Mouse (Mus musculus) lung, adult 18-20 months (tissue): ENCODE results near the gene Ptpn21.

Source experiments
- DNase-seq, 2 experiments: peaks; one replicate each; pipeline ENCODE4 v3.0.0; 2022; ENCODE audit warnings: mixed read lengths in 2 of 2

The Ptpn21 gene

GRCm38 (mm10) chr12:98721030-98721429 is 16.2 kb downstream of the Ptpn21 start:
- DNase-seq = no peak

- no peak for DNase-seq
These were observed 16.6 kb downstream of the Ptpn21 start for GRCm38 (mm10) chr12:98720628-98721027.

- DNase-seq = no peak
These were observed 21.1 kb downstream of the Ptpn21 start for GRCm38 (mm10) chr12:98716142-98716541.

GRCm38 (mm10) chr12:98714757-98715156 is 22.4 kb downstream of the Ptpn21 start:
- peak in 1 of 2 experiments; percentile 31 for DNase-seq

DNA sequence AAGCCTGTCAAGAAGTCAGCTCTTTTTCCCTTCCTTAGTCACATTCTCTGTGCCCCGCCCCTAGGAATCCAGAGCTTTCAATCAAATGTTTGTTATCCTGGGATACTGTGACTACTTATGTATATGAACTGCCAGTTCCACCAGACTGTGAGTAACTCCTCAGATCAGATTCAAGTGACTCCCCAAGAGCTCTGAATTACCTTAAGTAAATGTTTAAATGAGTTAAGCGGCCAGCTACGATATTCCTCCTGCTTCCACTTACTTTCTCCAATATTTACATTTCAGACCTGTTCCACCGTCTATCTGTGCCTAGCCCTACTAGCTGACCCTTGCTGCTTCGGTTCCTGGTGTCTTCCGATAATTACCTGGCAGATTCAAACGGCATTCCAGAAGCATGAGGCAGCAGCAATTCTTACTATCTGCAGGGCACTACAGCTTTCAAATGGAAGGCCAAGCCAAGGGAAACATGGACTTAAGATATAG is 23.5 kb downstream of the Ptpn21 start:
- DNase-seq = peak; percentile 74 to 83

GRCm38 (mm10) chr12:98712819-98713218 is 24.4 kb downstream of the Ptpn21 start:
- peak in 1 of 2 experiments; percentile 46 for DNase-seq

- no peak for DNase-seq
These were observed 33.2 kb downstream of the Ptpn21 start for GRCm38 (mm10) chr12:98703961-98704360.

DNA sequence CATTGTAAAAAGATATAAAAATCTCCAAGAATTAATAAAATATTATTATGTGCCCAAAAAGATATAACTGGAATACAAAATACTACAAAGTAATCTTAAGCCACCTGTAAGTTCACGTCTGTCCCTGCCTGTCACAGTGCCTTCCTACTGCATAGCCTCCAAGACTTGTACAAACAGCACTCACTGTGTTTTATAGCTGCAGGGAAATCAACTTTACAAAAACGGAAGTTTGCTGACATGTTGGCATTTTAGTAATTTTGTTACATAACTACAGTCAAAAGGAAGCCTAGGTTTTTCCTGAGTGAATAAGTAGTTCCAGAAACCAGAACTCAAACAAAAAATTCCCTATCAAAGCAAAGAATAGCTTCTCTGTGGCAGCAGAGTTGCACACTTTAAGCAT is 33.7 kb downstream of the Ptpn21 start:
- no peak for DNase-seq

- DNase-seq = no peak
These were observed 35.6 kb downstream of the Ptpn21 start for GRCm38 (mm10) chr12:98701564-98701963.

- no peak for DNase-seq
These were observed 40.0 kb downstream of the Ptpn21 start for GRCm38 (mm10) chr12:98697202-98697601.

DNA sequence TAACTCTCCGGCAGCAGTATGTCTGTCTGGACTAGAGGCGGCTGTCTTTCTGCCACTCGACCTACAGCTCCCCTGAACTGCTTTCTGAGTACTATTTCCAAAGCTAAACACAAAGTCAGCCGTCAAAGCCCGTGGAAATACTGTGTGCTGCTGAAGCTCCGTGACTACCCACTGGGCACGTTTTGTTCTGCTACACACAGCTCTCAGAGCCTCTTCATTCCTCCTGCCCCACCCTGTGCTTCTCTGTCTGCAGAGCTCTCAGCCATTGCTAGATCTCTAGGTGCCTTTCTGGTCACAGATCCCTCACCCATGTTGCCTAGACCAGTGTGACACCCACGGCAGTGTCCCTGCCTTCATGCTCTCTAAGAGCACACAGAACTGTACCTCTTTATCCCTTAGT is 47.0 kb downstream of the Ptpn21 start:
- no peak for DNase-seq

DNA sequence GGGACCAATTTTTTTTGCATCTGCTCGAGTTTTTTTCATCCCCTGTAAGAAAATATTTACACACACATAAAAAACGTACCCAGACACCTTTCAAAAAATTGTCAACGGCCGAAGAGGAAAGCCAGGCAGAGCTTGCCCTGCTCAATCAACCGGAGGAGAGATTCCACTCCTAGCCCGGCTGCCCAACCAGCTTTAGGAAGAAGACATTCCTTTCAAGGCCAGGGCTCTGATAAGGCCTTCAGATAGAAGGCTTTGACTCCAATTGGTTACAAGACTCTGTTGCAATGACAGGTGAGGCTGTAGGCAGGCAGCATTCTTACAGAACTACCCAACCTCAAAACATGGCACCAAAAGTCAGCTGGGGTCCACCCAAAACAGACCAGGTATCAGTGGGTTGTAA is 53.6 kb downstream of the Ptpn21 start:
- no peak for DNase-seq

DNA sequence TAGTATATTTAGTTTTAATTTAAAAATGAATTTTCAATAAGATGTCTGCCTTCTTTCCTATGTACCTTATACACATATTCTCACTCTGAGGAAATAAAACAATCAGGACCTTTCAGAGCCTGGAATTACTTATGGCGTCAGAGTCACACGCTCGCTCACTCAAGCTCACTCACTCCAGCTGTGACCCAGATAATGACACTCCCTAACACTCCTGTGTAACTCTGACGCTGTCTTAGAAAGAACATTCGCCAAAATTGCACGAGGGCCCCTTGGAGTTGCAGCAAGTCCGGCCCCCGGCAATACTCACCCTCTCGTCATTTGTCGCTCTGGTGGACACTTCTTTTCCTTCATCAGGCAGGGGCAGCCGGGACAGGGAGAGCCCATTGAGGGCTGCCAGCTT is 54.0 kb downstream of the Ptpn21 start:
- peak in 1 of 2 experiments; percentile 43 for DNase-seq

GRCm38 (mm10) chr12:98682196-98682595 is 55.0 kb downstream of the Ptpn21 start:
- DNase-seq = no peak

GRCm38 (mm10) chr12:98679906-98680305 is 57.3 kb downstream of the Ptpn21 start:
- no peak for DNase-seq

DNA sequence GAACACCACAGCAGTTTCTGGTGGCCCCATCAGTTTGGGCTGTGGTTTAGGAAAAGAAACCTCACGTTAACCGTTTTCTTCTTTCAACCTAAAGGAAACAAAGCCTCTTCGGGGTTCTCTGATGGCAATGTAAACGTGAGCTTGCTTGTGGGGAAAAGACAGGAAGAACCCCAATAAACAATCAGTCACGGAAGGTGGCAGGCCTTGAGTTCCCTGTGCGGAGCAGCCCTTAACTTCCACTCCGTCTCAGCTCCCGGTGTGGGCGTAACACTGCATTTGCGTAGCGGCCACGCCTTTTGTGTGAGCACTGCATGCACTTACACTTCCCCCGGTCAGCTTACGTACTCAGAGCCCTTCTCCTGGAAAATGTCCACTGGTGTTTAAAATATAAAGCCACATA is 59.9 kb downstream of the Ptpn21 start:
- DNase-seq = no peak

GRCm38 (mm10) chr12:98676861-98677260 is 60.3 kb downstream of the Ptpn21 start:
- no peak for DNase-seq

DNA sequence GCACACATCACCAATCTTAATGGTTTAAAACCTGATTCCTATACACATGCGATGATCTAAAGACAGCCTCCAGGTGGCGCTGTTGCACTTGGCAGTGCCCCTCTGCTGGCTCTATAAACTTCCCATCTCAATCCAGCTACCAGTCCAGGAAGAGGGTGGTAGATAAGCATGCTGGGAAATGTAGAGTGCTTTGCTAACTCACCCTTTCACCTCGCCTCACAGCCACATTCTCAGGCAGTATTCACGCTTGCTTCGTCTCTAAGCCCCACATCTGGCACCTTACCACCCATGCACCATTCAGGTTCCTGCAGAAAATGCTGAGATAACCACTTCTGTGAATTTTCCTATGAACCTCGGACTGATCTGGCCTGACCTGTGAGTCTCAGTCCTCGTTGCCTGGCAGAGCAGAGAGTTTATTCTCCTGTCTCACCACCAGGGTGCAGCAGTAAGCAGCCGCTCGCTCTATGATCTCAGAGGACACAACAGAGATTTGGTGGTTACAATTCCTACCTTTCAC is 62.5 kb downstream of the Ptpn21 start:
- DNase-seq = peak; percentile 77 to 83

DNA sequence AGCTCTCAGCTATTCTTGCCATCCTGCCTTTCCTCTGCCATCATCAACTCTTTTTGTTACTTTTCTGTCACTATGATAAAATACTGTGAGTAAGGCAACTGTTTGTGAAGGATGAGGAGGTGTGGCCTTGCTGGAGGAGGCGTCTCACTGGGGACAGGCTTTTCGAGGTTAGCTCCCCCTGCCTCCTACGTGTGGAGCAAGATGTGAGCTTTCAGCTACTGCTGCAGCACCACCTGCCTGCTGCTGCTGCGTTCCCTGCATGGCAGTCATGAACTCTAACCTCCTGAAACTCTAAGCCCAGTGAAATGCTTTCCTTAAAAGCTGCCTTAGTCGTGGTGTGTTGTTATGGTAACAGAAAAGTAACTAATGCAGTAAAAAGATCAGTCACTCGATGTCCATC is 63.3 kb downstream of the Ptpn21 start:
- DNase-seq = no peak

- no peak for DNase-seq
These were observed 66.8 kb downstream of the Ptpn21 start for GRCm38 (mm10) chr12:98670429-98670828.

GRCm38 (mm10) chr12:98669864-98670263 is 67.3 kb downstream of the Ptpn21 start:
- DNase-seq = peak in 1 of 2 experiments; percentile 29

DNA sequence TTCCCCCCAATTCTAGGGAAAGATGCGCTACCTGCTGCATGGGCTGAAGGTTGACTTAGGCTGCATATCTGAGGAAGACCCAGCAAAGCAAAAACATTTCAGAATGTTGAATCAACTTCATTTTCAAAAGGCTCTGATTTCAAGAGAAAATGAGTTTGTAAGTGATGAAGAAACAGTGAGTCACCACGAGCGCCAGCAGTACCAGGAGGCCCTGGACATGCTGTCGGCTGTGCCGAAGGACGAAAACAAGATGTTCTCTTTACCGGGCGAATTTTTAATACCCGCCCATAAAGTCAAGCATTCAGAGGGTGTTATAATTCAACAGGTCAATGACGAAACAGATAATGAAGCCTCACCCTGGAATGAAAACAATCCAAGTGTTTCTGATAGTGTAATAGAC is 68.1 kb downstream of the Ptpn21 start:
- no peak for DNase-seq

DNA sequence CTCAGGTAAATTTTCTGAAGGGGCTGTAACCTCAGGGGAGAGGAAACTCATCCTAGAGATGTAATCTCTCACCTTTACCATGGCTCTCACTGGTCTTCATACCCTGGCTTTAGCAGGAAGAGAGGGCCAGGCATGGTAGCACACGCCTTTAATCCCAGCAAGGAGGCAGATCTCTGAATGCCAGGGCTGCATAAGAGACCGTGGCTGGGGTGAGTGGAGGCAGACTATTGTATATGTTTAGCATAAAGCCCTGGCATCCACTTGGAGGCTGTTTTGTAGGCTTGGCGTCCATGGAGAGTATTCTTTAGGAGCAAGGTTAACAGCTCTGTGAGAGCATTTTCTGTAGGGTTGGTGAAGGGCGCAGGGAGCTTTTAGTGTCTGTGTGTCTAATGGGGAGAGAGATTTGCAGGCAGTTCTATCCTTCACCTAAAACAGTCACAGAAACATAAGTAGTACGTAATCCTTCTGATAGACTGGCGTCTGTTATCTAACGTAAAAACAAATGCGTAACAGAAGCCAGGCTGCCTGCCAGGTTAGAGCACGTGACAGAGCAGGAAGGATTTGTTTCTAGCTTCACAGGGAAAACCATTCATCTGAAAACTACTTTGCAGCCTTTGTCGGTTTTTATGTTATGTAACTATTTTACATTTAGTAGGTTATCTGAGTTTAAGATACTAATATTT is 68.9 kb downstream of the Ptpn21 start:
- peak; percentile 72 to 78 for DNase-seq

DNA sequence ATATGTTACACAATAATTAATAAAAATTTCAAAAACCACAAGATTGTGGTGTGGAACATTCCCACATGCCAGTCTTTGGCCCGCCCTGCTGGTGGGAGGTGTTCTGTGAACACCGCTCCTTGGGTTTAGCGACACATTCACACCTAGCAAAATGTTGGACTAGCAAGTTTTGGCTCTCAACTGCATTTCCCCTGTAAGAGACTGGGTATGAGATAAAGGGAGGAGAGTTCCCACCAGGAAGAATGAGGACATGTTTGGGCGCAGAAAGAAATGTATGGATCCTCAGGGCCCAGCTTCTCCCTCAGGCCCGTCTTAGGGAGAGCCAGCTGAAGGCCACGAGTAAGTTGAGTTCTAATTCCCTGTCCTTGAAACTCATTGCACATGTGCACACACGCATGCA is 74.6 kb downstream of the Ptpn21 start:
- no peak for DNase-seq

GRCm38 (mm10) chr12:98656873-98657272 is 80.3 kb downstream of the Ptpn21 start:
- no peak for DNase-seq
